Mouse (Mus musculus): Measurements from ENCODE around the gene Psmc1. TPM values are rescaled to one million over a fixed set of nuclear protein-coding genes. Genes with fewer than 3 reads are reported as not detected.

Psmc1 gene
- 313 and 320 TPM in 2 replicates for polyA plus RNA-seq (2015; fragmentation: Nextera tagmentation; extraction: Ambion mirVana)

DNA sequence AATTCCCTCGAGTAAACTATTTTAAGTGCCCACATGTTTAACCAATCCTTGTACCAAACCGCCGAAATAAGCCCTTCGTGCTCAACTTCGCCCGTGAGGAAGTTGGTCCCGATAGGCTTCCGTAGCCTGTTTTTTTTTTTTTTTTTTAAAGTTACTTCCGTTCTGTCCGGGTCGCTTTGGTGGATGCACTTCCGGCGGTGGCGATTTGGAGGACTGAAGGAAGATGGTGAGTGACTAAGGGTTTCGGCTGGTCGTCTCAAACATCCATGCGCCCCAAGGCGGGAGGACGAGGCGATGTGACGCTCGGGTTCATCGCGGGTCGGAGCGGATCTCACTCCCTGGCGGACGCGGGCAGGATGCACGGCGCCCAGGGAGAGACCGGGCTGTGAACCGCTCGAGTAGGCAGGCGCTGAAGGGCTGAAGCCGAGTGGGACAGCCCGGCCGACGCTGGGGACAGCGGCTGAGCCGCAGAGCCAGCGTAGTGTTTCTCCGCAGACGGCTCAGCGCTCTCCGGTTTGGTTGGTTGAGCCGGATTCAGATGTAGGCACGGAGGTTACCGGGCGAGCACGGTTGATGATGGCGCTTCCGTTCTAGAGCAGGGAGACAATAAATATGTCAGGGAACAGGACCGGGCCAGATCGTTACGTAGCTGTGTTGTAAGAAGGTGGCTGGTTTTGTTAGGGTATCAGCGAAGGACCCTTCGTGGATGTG is at the start of gene Psmc1:
TSS of gene Psmc1 (plus strand) at position 169 of the 711 bp plus-strand sequence.
- Histone ChIP-seq H3K27ac (ENCODE audit: low read length) (peak within 1 kb of the TSS; percentile 93), H3K4me3 (ENCODE audit: low read length) (peak within 1 kb of the TSS; percentile 73), H3K4me2 (replicated peaks; ENCODE audit: low read depth, low read length) (peak within 1 kb of the TSS; percentile 75), H3K9ac (replicated peaks; ENCODE audit: low read length) (peak within 1 kb of the TSS; percentile 80), H3K9me3 (ENCODE audit: low read length) (no peaks in the 10 kb centered on the region), H3K27me3 (ENCODE audit: insufficient read depth, low read length) (no peaks in the 10 kb centered on the region), H3K4me1 (ENCODE audit: insufficient read depth, low read length) (peaks cover 9% of the 10 kb centered on the region), H3K36me3 (ENCODE audit: insufficient read depth, low read length) (peaks cover 25% of the 10 kb centered on the region)
- ATAC-seq (ENCODE audit: low FRiP score, low TSS enrichment) = peak; percentile 84
- under 1% methylated on average over 58 of the region's 58 CpGs for WGBS

DNA sequence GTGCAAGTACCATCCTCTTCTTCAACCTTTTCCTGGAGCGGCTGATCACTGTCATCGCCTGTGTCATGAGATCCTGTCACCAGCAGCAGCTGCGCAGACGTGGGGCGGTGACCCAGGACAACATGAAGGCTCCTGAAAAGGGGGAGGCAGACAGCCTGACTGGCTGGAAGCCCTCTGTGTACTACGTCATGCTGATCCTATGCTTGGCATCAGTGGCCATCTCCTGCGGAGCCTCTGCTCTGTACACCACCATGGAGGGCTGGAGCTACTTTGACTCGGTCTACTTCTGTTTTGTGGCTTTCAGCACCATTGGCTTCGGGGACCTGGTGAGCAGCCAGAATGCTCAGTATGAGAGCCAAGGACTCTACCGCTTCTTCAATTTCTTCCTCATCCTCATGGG is 48.9 kb upstream of the Psmc1 start:
- WGBS = 85% methylated on average over 10 of the region's 10 CpGs
- Histone ChIP-seq H3K27me3 (ENCODE audit: insufficient read depth, low read length) (no peaks in the 10 kb centered on the region), H3K9ac (replicated peaks; ENCODE audit: low read length) (no peak overlapping the region), H3K27ac (ENCODE audit: low read length) (no peak overlapping the region), H3K9me3 (ENCODE audit: low read length) (no peaks in the 10 kb centered on the region), H3K4me3 (ENCODE audit: low read length) (no peak overlapping the region), H3K4me2 (replicated peaks; ENCODE audit: low read depth, low read length) (no peak overlapping the region), H3K4me1 (ENCODE audit: insufficient read depth, low read length) (no peaks in the 10 kb centered on the region), H3K36me3 (ENCODE audit: insufficient read depth, low read length) (no peaks in the 10 kb centered on the region)
- no peak for ATAC-seq (ENCODE audit: low FRiP score, low TSS enrichment)

GRCm38 (mm10) chr12:100061826-100062225 is 48.1 kb upstream of the Psmc1 start:
- Histone ChIP-seq H3K36me3 (ENCODE audit: insufficient read depth, low read length) (no peaks in the 10 kb centered on the region), H3K4me3 (ENCODE audit: low read length) (no peak overlapping the region), H3K27ac (ENCODE audit: low read length) (no peak overlapping the region), H3K4me1 (ENCODE audit: insufficient read depth, low read length) (no peaks in the 10 kb centered on the region), H3K27me3 (ENCODE audit: insufficient read depth, low read length) (no peaks in the 10 kb centered on the region), H3K9ac (replicated peaks; ENCODE audit: low read length) (no peak overlapping the region), H3K4me2 (replicated peaks; ENCODE audit: low read depth, low read length) (no peak overlapping the region), H3K9me3 (ENCODE audit: low read length) (no peaks in the 10 kb centered on the region)
- no peak for ATAC-seq (ENCODE audit: low FRiP score, low TSS enrichment)

GRCm38 (mm10) chr12:100062584-100062983 is 47.4 kb upstream of the Psmc1 start:
- Histone ChIP-seq H3K27ac (ENCODE audit: low read length) (no peak overlapping the region), H3K9me3 (ENCODE audit: low read length) (no peaks in the 10 kb centered on the region), H3K4me1 (ENCODE audit: insufficient read depth, low read length) (no peaks in the 10 kb centered on the region), H3K4me2 (replicated peaks; ENCODE audit: low read depth, low read length) (no peak overlapping the region), H3K9ac (replicated peaks; ENCODE audit: low read length) (no peak overlapping the region), H3K36me3 (ENCODE audit: insufficient read depth, low read length) (no peaks in the 10 kb centered on the region), H3K27me3 (ENCODE audit: insufficient read depth, low read length) (no peaks in the 10 kb centered on the region), H3K4me3 (ENCODE audit: low read length) (no peak overlapping the region)
- WGBS = 78% methylated on average over 3 of the region's 3 CpGs
- ATAC-seq (ENCODE audit: low FRiP score, low TSS enrichment) = no peak

- Histone ChIP-seq H3K4me3 (ENCODE audit: low read length) (no peak overlapping the region), H3K9ac (replicated peaks; ENCODE audit: low read length) (no peak overlapping the region), H3K9me3 (ENCODE audit: low read length) (no peaks in the 10 kb centered on the region), H3K4me1 (ENCODE audit: insufficient read depth, low read length) (no peaks in the 10 kb centered on the region), H3K27ac (ENCODE audit: low read length) (no peak overlapping the region), H3K27me3 (ENCODE audit: insufficient read depth, low read length) (no peaks in the 10 kb centered on the region), H3K36me3 (ENCODE audit: insufficient read depth, low read length) (no peaks in the 10 kb centered on the region), H3K4me2 (replicated peaks; ENCODE audit: low read depth, low read length) (no peak overlapping the region)
- no peak for ATAC-seq (ENCODE audit: low FRiP score, low TSS enrichment)
- WGBS = 74% methylated on average over 3 of the region's 3 CpGs
These were observed 44.8 kb upstream of the Psmc1 start for GRCm38 (mm10) chr12:100065109-100065508.

GRCm38 (mm10) chr12:100067477-100067876 is 42.5 kb upstream of the Psmc1 start:
- no peak overlapping the region for H3K9ac ChIP-seq (replicated peaks; ENCODE audit: low read length)
- H3K4me1 ChIP-seq (ENCODE audit: insufficient read depth, low read length) = no peaks in the 10 kb centered on the region
- ATAC-seq (ENCODE audit: low FRiP score, low TSS enrichment) = no peak
- no peaks in the 10 kb centered on the region for H3K9me3 ChIP-seq (ENCODE audit: low read length)
- no peak overlapping the region for H3K27ac ChIP-seq (ENCODE audit: low read length)
- H3K27me3 ChIP-seq (ENCODE audit: insufficient read depth, low read length) = no peaks in the 10 kb centered on the region
- no peak overlapping the region for H3K4me3 ChIP-seq (ENCODE audit: low read length)
- no peak overlapping the region for H3K4me2 ChIP-seq (replicated peaks; ENCODE audit: low read depth, low read length)
- 93% methylated on average over 5 of the region's 5 CpGs for WGBS
- no peaks in the 10 kb centered on the region for H3K36me3 ChIP-seq (ENCODE audit: insufficient read depth, low read length)

GRCm38 (mm10) chr12:100073201-100073672 is 36.7 kb upstream of the Psmc1 start:
- no peak overlapping the region for H3K9ac ChIP-seq (replicated peaks; ENCODE audit: low read length)
- H3K4me2 ChIP-seq (replicated peaks; ENCODE audit: low read depth, low read length) = no peak overlapping the region
- H3K4me1 ChIP-seq (ENCODE audit: insufficient read depth, low read length) = no peaks in the 10 kb centered on the region
- no peak overlapping the region for H3K4me3 ChIP-seq (ENCODE audit: low read length)
- no peaks in the 10 kb centered on the region for H3K9me3 ChIP-seq (ENCODE audit: low read length)
- H3K36me3 ChIP-seq (ENCODE audit: insufficient read depth, low read length) = no peaks in the 10 kb centered on the region
- H3K27ac ChIP-seq (ENCODE audit: low read length) = no peak overlapping the region
- WGBS = 74% methylated on average over 4 of the region's 4 CpGs
- H3K27me3 ChIP-seq (ENCODE audit: insufficient read depth, low read length) = no peaks in the 10 kb centered on the region
- no peak; the same call in 1 of the 2 replicates for ATAC-seq (ENCODE audit: low FRiP score, low TSS enrichment)

- ATAC-seq (ENCODE audit: low FRiP score, low TSS enrichment) = no peak
- no peaks in the 10 kb centered on the region for H3K36me3 ChIP-seq (ENCODE audit: insufficient read depth, low read length)
- WGBS = 64% methylated on average over 4 of the region's 4 CpGs
- no peak overlapping the region for H3K27ac ChIP-seq (ENCODE audit: low read length)
- H3K4me3 ChIP-seq (ENCODE audit: low read length) = no peak overlapping the region
- no peaks in the 10 kb centered on the region for H3K27me3 ChIP-seq (ENCODE audit: insufficient read depth, low read length)
- H3K9me3 ChIP-seq (ENCODE audit: low read length) = no peaks in the 10 kb centered on the region
- H3K4me1 ChIP-seq (ENCODE audit: insufficient read depth, low read length) = no peaks in the 10 kb centered on the region
- H3K9ac ChIP-seq (replicated peaks; ENCODE audit: low read length) = no peak overlapping the region
- H3K4me2 ChIP-seq (replicated peaks; ENCODE audit: low read depth, low read length) = no peak overlapping the region
These were observed 34.2 kb upstream of the Psmc1 start for GRCm38 (mm10) chr12:100075715-100076114.

- 71% methylated on average over 8 of the region's 8 CpGs for WGBS
- peaks cover 11% of the 10 kb centered on the region for H3K4me1 ChIP-seq (ENCODE audit: insufficient read depth, low read length)
- H3K9ac ChIP-seq (replicated peaks; ENCODE audit: low read length) = no peak overlapping the region
- no peak overlapping the region for H3K4me3 ChIP-seq (ENCODE audit: low read length)
- H3K27me3 ChIP-seq (ENCODE audit: insufficient read depth, low read length) = no peaks in the 10 kb centered on the region
- no peaks in the 10 kb centered on the region for H3K36me3 ChIP-seq (ENCODE audit: insufficient read depth, low read length)
- ATAC-seq (ENCODE audit: low FRiP score, low TSS enrichment) = no peak
- H3K4me2 ChIP-seq (replicated peaks; ENCODE audit: low read depth, low read length) = no peak overlapping the region
- no peaks in the 10 kb centered on the region for H3K9me3 ChIP-seq (ENCODE audit: low read length)
- H3K27ac ChIP-seq (ENCODE audit: low read length) = no peak overlapping the region
These were observed 30.2 kb upstream of the Psmc1 start for GRCm38 (mm10) chr12:100079636-100080286.

- Histone ChIP-seq H3K27me3 (ENCODE audit: insufficient read depth, low read length) (no peaks in the 10 kb centered on the region), H3K4me1 (ENCODE audit: insufficient read depth, low read length) (peaks cover 14% of the 10 kb centered on the region), H3K36me3 (ENCODE audit: insufficient read depth, low read length) (no peaks in the 10 kb centered on the region), H3K4me2 (replicated peaks; ENCODE audit: low read depth, low read length) (no peak overlapping the region), H3K9ac (replicated peaks; ENCODE audit: low read length) (no peak overlapping the region), H3K27ac (ENCODE audit: low read length) (no peak overlapping the region), H3K9me3 (ENCODE audit: low read length) (no peaks in the 10 kb centered on the region), H3K4me3 (ENCODE audit: low read length) (no peak overlapping the region)
- ATAC-seq (ENCODE audit: low FRiP score, low TSS enrichment) = 0 out of 2 replicates have a peak, but pooled peaks have one; percentile 12
- WGBS = 70% methylated on average over 3 of the region's 3 CpGs
These were observed 21.9 kb upstream of the Psmc1 start for GRCm38 (mm10) chr12:100088026-100088425.

All from kidney, embryonic 16.5 days (tissue).